Mouse (Mus musculus): Measurements from ENCODE around the gene Serpina1b. TPM values are rescaled to one million over a fixed set of nuclear protein-coding genes. Genes with fewer than 3 reads are reported as not detected.
"Not testable (repeated sequence)": the region's sequence is repeated elsewhere in the genome, so short reads cannot be mapped to it uniquely, and the experiment has no call there.

Serpina1b gene
- total RNA-seq (2021): not detected

DNA sequence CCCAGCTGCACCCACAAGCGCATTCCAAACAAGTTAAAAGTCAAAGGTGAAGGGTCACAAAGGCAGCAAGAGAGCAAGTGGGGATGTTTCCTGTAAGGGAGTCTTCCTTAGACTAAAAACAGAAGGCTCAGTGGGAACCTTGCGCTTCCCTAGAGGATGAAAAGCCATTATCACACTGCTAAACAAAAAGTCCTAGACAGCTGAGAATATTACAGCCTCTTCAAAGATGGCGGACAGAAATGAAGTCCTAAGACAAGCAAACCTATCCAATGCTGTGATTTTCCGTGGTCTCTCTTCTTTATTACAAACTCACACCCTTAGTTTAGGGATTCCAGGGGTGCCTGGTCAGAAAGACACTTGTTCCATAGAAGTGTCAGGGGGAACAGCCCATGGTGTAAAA lies at the start of gene Serpina1b:
Gene Serpina1b (minus strand): TSS at position 101 of the 400 bp plus-strand sequence.
- DNase-seq: not testable (repeated sequence)

DNA sequence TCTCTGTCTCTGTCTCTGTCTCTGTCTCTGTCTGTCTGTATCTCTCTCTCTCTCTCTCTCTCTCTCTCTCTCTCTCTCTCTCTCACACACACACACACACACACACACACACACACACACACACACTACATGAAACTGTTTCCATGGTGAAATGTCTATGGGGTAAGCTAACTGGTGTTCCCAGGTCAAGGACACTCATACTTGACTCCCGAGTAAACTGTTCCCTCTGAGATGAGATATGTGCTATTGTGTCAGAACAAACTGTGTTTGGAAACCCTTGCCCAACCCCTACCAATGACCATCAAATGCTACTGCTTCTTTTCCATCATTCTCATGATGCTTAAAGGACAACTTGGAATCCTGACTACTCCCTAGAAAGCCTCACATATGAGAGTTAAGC lies 36.7 kb upstream of the Serpina1b start:
- DNase-seq: not testable (repeated sequence)

- not testable (repeated sequence) for DNase-seq
Observed at GRCm38 (mm10) chr12:103863101-103863974, 33.2 kb upstream of the Serpina1b start, which contains the start of gene Serpina1a. Serpina1a (minus strand) TSS chr12:103863562.

- DNase-seq: no peak
Observed at GRCm38 (mm10) chr12:103860976-103861375, 30.8 kb upstream of the Serpina1b start.

- not testable (repeated sequence) for DNase-seq
Observed at GRCm38 (mm10) chr12:103860571-103860970, 30.4 kb upstream of the Serpina1b start.

GRCm38 (mm10) chr12:103859584-103859983 lies 29.4 kb upstream of the Serpina1b start:
- DNase-seq: not testable (repeated sequence)

DNA sequence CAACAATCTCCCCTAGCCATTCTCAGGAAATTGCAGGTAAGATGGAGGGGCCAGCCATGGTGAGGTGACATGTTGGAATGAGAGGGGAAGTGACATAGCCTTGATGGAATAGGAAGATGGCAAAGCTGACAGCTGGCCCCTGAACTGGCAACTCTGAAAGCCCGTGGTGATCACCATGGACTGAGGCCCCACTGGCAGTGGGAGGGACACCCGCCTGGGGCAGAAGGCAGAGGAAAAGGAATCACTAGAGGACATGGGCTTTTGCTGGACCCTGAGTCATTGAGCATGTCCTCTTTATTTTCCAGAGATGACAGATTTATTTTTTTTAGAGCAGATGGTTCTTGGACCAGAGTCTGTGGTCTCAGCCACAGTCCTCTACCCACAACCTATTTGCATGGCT lies 22.9 kb upstream of the Serpina1b start:
- not testable (repeated sequence) for DNase-seq

DNA sequence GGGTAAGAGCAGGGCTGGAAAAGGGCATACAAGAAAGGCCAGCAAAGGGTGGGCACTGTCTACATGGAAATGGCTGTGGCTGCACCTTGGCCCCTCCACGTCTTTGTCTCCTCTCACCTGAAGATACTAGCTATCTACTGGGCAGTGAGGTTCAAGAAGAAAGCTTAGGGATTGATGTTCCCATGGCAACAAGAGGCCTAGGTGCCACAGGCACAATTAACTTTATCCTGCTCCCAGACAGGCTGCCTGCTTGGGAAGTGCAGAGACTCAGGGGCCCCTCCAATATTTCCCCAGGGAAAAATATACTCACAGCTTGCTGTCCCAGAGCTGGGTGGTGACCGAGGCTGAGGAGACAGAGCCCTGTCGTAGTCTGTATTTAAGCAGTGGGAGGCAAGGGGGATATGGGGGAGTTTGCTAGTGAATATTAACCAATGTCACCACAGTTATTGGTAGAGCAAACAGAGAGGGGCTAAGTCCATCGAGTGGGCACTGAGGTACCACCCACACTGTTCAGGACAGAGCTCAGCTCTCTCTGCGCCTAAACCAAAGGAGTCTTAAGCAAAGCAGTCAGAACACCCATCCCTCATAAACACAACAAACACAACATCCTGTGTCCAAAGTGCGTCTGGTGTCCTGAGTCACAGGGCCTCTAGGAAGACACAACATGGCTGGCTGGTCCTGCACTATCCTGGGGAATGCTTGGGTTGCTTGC lies 2.4 kb downstream of the Serpina1b start:
- not testable (repeated sequence) for DNase-seq

GRCm38 (mm10) chr12:103823826-103824225 lies 6.3 kb downstream of the Serpina1b start:
- DNase-seq: not testable (repeated sequence)

DNA sequence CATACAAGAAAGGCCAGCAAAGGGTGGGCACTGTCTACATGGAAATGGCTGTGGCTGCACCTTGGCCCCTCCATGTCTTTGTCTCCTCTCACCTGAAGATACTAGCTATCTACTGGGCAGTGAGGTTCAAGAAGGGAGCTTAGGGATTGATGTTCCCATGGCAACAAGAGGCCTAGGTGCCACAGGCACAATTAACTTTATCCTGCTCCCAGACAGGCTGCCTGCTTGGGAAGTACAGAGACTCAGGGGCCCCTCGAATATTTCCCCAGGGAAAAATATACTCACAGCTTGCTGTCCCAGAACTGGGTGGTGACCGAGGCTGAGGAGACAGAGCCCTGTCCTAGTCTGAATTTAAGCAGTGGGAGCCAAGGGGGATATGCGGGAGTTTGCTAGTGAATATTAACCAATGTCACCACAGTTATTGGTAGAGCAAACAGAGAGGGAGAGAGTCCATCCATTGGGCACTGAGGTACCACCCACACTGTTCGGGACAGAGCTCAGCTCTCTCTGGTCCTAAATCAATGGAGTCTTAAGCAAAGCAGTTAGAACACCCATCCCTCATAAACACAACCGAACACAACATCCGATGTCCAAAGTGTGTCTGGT lies 56.8 kb downstream of the Serpina1b start, which contains the start of gene Serpina1d:
Gene Serpina1d (minus strand): TSS at position 347 of the 606 bp plus-strand sequence.
- not testable (repeated sequence) for DNase-seq

GRCm38 (mm10) chr12:103770597-103770996 lies 59.6 kb downstream of the Serpina1b start:
- not testable (repeated sequence) for DNase-seq

GRCm38 (mm10) chr12:103763083-103763482 lies 67.1 kb downstream of the Serpina1b start:
- DNase-seq: not testable (repeated sequence)

GRCm38 (mm10) chr12:103760316-103760715 lies 69.9 kb downstream of the Serpina1b start:
- not testable (repeated sequence) for DNase-seq

GRCm38 (mm10) chr12:103745957-103746356 lies 84.2 kb downstream of the Serpina1b start:
- DNase-seq: not testable (repeated sequence)

- not testable (repeated sequence) for DNase-seq
Observed at GRCm38 (mm10) chr12:103737791-103738580, 92.2 kb downstream of the Serpina1b start.

DNA sequence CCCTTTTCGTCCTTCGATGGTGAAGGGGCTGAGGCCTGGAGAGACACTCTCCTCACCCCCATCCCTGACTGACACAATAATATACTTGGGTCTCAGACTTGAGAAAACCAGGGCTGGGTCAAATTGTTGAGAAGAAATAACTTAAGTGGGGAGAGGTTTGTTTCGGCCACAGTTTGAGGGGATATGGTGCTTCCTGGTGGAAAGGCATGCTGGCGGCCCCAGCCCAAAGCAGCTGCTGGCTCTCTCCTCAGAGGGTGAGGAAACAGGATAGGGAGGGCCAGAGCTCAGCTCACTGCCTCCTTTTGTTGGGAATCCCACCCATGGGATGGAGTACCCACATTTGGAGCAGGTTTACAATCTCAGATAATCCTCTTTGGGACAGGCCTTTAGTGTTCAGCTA lies 94.6 kb downstream of the Serpina1b start:
- DNase-seq: not testable (repeated sequence)

GRCm38 (mm10) chr12:103735101-103735500 lies 95.1 kb downstream of the Serpina1b start:
- DNase-seq: not testable (repeated sequence)

- DNase-seq: no peak
Observed at GRCm38 (mm10) chr12:103711537-103711936, 118.6 kb downstream of the Serpina1b start.

- DNase-seq: no peak
Observed at GRCm38 (mm10) chr12:103710405-103710804, 119.8 kb downstream of the Serpina1b start.

DNA sequence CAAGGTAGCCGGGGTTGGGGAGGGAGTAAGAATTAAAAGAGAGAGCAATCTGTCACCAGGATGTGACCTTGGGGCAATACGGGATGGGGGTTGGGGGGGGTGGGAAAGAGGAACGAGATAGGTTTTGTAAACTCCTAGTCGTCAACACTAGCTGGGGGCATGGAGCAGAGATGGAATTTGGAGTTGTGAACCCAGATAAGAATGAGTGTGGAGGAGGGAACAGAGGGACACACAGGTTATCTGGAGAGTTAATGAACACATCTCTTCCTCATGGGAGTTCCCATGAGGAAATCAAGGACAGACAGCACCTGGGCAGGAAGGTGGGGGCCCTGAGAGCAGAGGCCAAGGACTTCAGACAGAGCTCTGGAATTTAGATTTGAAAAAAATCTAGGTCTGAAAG lies 124.1 kb downstream of the Serpina1b start:
- DNase-seq: no peak

DNA sequence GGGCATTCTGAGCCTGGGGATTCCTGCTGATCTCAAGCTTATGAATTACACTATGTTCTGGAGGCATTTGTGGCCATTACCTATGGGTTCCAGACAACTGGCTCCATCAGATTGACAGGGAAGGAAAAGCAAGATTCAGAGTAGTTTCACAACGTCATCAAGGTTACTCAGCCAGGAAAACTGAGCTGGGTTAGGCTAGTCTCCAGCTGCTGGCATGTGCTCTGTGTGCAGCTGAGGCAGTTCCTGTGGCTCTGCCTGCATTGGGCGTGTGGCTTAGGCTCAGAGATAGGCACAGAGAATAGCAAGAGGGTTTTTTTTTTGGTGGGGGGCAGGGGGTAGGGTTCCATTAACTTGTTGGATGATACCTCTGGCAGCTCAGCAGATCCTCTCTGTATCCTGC lies 124.6 kb downstream of the Serpina1b start:
- no peak for DNase-seq
